Mouse (Mus musculus) frontal cortex, postnatal 14 days (tissue): ENCODE measurements around the gene Rcn1.

Experiments used
- DNase-seq, 2 experiments: peaks; one replicate each; pipeline ENCODE4 v3.0.0; 2022; ENCODE audit warnings: low spot score in 2 of 2

The Rcn1 gene

DNA sequence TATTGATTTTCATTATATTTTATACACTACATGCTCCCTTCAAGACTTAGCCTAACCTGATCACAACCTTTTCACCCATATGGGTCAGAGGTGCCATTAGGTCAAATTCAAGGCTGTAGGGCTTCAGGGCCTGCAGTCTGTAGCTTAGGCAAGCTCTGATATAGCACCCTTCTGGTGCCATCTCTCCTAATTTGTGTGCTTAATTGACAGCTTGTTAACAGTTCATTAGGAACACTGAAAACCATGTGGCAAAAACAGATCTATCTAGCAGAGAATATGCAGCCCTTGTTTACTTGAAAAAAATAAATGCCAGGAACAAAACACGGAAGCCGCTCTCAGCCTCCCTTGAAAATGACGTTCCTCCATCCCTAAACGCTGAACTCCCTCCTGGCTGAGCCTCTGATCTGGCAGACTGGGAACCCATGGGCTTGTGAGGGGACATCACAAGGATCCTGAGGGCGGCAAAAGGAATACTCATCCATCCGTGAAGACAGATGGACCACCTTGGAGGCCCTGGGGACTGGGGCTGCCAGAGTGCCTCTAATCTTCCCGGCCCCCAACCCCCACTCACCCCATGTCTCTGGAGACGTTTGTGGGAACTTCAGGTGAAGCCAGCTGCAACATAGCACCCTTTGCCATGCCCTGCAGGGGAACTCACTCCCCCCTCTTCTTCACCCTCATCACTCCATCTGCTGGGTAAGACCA lies 61.8 kb downstream of the Rcn1 start:
- no peak for DNase-seq

DNA sequence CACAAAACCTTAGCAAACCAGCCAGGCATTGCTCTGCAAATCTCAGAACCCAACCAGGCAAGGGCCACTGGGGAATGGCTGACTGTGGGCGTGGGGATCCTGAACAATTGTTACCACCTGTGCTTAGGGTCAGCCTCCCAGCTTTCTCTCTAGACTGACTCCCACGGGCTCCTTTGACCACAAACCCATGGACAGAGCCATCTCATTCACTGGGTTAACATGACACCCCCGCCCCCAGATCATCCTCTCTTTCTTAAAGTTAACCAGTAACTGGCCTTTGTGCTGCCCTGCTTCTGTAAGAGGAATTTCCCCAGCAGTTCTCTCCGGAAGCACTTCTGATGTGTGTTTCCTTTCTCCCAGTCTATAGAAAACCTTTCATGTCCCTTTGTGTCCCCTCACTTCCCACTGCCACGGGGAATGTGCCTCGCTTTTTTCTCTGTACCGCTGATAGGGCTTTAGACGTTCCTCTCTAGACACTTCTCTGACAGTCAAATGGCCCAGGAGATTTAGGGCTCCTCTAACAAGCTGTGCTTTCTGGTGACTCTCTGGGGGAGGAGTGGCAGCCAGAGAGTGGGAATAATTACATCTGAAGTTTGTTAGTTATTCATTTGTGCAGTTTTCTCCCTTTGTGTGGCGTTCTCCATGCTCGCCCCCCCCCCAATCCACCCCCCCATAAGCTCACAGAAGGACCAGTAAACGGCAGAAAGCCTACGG lies 62.6 kb downstream of the Rcn1 start:
- no peak for DNase-seq
